Mouse (Mus musculus) C2C12 (cell line): ENCODE results near the gene Sall1.

Experiments
- CEBPB ChIP-seq: IDR thresholded peaks from one replicate; pipeline ENCODE4 v1.6.1; 2011; ENCODE audit warnings: low read depth, mild to moderate bottlenecking, control low read depth, moderate library complexity
- CTCF ChIP-seq: IDR thresholded peaks from one replicate; pipeline ENCODE4 v1.5.1; 2011; ENCODE audit not compliant: control insufficient read depth, insufficient read depth, insufficient read length
- MYOG ChIP-seq: IDR thresholded peaks from one replicate; pipeline ENCODE4 v1.6.1; 2011; ENCODE audit not compliant: control insufficient read depth, insufficient read length; ENCODE audit errors: extremely low read depth

DNA sequence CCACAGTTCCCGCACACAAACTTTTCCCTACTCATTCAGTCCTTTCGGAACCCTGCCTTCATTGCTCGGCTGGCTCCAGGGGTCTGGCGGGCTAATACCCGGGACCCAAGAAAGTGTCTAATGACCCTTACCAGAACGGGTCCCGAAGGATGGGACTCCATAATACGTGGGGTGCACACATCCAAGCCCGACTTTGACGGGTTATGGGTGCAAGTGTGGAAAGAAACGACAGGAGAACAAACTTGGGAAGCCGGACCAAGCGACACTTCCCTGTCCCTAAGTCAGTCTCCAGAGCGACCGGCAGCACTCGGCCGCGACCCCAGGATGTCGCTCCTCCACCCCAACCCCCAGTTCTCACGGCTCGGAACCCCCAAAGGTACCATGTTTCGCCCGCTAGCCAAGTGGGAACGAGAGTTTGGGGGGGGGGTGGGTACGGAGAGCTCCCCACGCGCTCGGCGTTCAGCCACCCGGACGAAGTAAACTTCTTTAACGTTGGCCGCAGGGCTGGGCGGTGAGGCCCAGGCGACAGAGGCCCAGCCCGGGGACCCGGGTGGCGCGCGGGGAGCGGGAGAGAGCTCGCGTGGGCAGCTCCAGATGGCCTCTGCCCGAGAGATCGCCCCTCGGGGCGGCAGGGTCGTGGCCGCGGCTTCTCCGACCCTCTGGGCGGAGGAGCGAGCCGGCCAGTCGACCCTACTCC lies 2.4 kb downstream of the Sall1 start:
- TF ChIP-seq CTCF, result no peak
- no peak for TF ChIP-seq CEBPB
- no peak for TF ChIP-seq MYOG
